Mouse (Mus musculus) effector memory CD4-positive, alpha-beta T cell, adult 5 months (primary cell): Measurements from ENCODE around the gene Sbno2. TPM values are rescaled to one million over a fixed set of nuclear protein-coding genes. Genes with fewer than 3 reads are reported as not detected.

Experiments used
- polyA plus RNA-seq: library from polyadenylated mRNA; unstranded; fragments of 100-300 nt; shearing (Covaris generic); gene quantifications from one replicate; pipeline ENCODE4 v1.2.1, GENCODE M21; 2017

Gene Sbno2
- 62.6 TPM for polyA plus RNA-seq

GRCm38 (mm10) chr10:80105460-80105859 is at the start of gene Sbno2:
Sbno2 (minus strand) TSS chr10:80105571.

GRCm38 (mm10) chr10:80147719-80148601 is 42.6 kb upstream of the Sbno2 start, which contains the start of gene Midn:
Midn (plus strand) TSS chr10:80148272.

GRCm38 (mm10) chr10:80140666-80141035 is 35.3 kb upstream of the Sbno2 start, which contains the start of gene Cbarp:
Cbarp (minus strand) TSS chr10:80140835.

GRCm38 (mm10) chr10:80138553-80139438 is 33.4 kb upstream of the Sbno2 start, which contains the start of gene Atp5d:
Atp5d (plus strand) TSS chr10:80138632.

GRCm38 (mm10) chr10:80115290-80115943 is 10.0 kb upstream of the Sbno2 start, which contains the start of gene Stk11:
Stk11 (plus strand) TSS chr10:80115803.

GRCm38 (mm10) chr10:80047041-80047565 is 58.3 kb downstream of the Sbno2 start, which contains the start of gene Gpx4:
Gpx4 (plus strand) TSS chr10:80047166.

GRCm38 (mm10) chr10:80039559-80039979 is 65.8 kb downstream of the Sbno2 start, which contains the start of gene Polr2e:
Polr2e (minus strand) TSS chr10:80039795.

GRCm38 (mm10) chr10:80016511-80016910 is 88.9 kb downstream of the Sbno2 start, which contains the start of gene Arhgap45:
Arhgap45 (plus strand) TSS chr10:80016653.

Other genes starting within 250 kb of the Sbno2 start
- gene Prtn3, start 231.1 kb downstream of the Sbno2 start, polyA plus RNA-seq = not detected
- gene Plppr3, start 230.9 kb downstream of the Sbno2 start, polyA plus RNA-seq = 11.3 TPM
- not detected for gene Elane, start 219.3 kb downstream of the Sbno2 start, polyA plus RNA-seq
- gene Cfd, start 214.7 kb downstream of the Sbno2 start, polyA plus RNA-seq = not detected
- 31.9 TPM for gene Med16, start 196.6 kb downstream of the Sbno2 start, polyA plus RNA-seq
- gene Gm26602, start 194.7 kb downstream of the Sbno2 start, polyA plus RNA-seq = 11.6 TPM
- gene Kiss1r, start 188.6 kb downstream of the Sbno2 start, polyA plus RNA-seq = 0.26 TPM
- gene R3hdm4, start 184.4 kb downstream of the Sbno2 start, polyA plus RNA-seq = 113 TPM
- 10.6 TPM for gene Arid3a, start 178.5 kb downstream of the Sbno2 start, polyA plus RNA-seq
- gene Wdr18, start 145.4 kb downstream of the Sbno2 start, polyA plus RNA-seq = 55.5 TPM
- gene Grin3b, start 134.9 kb downstream of the Sbno2 start, polyA plus RNA-seq = not detected
- 28.1 TPM for gene Tmem259, start 121.2 kb downstream of the Sbno2 start, polyA plus RNA-seq
- gene Cnn2, start 117.0 kb downstream of the Sbno2 start, polyA plus RNA-seq = 501 TPM
- gene Abca7, start 109.1 kb downstream of the Sbno2 start, polyA plus RNA-seq = 52.9 TPM
- gene Arhgap45, start 88.9 kb downstream of the Sbno2 start, polyA plus RNA-seq = 733 TPM
- 112 TPM for gene Polr2e, start 65.8 kb downstream of the Sbno2 start, polyA plus RNA-seq
- gene Gpx4, start 58.4 kb downstream of the Sbno2 start, polyA plus RNA-seq = 368 TPM
- 79.3 TPM for gene Stk11, start 10.2 kb upstream of the Sbno2 start, polyA plus RNA-seq
- 431 TPM for gene Atp5d, start 33.1 kb upstream of the Sbno2 start, polyA plus RNA-seq
- 18.9 TPM for gene Cbarp, start 35.3 kb upstream of the Sbno2 start, polyA plus RNA-seq
- gene Midn, start 42.7 kb upstream of the Sbno2 start, polyA plus RNA-seq = 7.3 TPM
- 244 TPM for gene Cirbp, start 60.4 kb upstream of the Sbno2 start, polyA plus RNA-seq
- 17.4 TPM for gene 1600002K03Rik, start 67.4 kb upstream of the Sbno2 start, polyA plus RNA-seq
- gene Efna2, start 73.9 kb upstream of the Sbno2 start, polyA plus RNA-seq = not detected
- 75.3 TPM for gene Mum1, start 120.9 kb upstream of the Sbno2 start, polyA plus RNA-seq
- gene Ndufs7, start 143.6 kb upstream of the Sbno2 start, polyA plus RNA-seq = 146 TPM
- gene Gamt, start 155.4 kb upstream of the Sbno2 start, polyA plus RNA-seq = 0.39 TPM
- gene Dazap1, start 155.9 kb upstream of the Sbno2 start, polyA plus RNA-seq = 91.1 TPM
- gene Rps15, start 186.9 kb upstream of the Sbno2 start, polyA plus RNA-seq = 817 TPM
- gene Apc2, start 190.4 kb upstream of the Sbno2 start, polyA plus RNA-seq = not detected
- gene 2310011J03Rik, start 215.0 kb upstream of the Sbno2 start, polyA plus RNA-seq = 25.5 TPM
- 4.1 TPM for gene Pcsk4, start 223.9 kb upstream of the Sbno2 start, polyA plus RNA-seq
- not detected for gene Reep6, start 224.4 kb upstream of the Sbno2 start, polyA plus RNA-seq
- gene Adamtsl5, start 242.8 kb upstream of the Sbno2 start, polyA plus RNA-seq = not detected